Mouse (Mus musculus): ENCODE measurements around the gene Fubp1.
A peak's percentile ranks its signal among the peaks of the same experiment; 100 is the strongest.

Gene Fubp1

DNA sequence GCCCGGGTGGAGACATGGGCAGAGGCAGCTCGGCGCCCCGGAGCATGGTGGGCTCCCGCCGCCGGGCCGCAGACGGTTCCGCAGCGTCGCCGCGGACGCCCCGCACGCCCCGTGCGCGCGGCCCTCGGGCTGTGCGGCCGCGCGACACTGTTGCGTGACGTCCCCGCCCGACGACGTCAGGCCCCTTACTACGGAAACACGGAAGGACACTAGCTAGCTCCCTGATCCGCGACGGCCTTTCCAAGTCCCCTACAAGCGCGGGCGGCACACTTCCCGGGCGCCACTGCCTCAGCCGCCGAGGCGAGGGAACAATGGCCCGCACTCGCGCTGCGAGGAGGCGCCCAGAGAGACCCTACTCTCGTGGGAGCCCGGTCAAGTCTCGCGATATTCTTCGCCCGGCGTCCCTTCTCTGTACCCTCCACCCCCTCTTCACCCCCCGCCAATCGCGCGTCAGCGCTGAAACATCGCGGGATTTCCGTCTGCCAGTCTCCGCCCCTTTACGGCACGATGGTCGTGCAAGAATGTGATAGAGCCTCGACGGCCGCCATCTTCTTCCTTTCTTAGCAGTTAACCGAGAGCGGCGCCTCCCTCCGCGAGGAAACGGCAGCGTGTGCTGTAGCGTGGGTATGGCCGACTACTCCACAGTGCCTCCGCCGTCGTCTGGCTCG, at the start of gene Fubp1, which contains the start of gene Dnajb4:
Gene Fubp1, plus strand, starts transcription at position 456 of the 668 bp plus-strand sequence.
Gene Dnajb4, minus strand, starts transcription at position 336 of the 668 bp plus-strand sequence.
- peak; percentile 97 for DNase-seq (ENCODE audit: low read depth)

GRCm38 (mm10) chr3:152160607-152161006, 49.6 kb upstream of the Fubp1 start:
- no peak for DNase-seq (ENCODE audit: low read depth)

GRCm38 (mm10) chr3:152163320-152163719, 46.9 kb upstream of the Fubp1 start:
- DNase-seq (ENCODE audit: low read depth), result no peak

GRCm38 (mm10) chr3:152165014-152165350, 45.2 kb upstream of the Fubp1 start:
- no peak for DNase-seq (ENCODE audit: low read depth)

DNA sequence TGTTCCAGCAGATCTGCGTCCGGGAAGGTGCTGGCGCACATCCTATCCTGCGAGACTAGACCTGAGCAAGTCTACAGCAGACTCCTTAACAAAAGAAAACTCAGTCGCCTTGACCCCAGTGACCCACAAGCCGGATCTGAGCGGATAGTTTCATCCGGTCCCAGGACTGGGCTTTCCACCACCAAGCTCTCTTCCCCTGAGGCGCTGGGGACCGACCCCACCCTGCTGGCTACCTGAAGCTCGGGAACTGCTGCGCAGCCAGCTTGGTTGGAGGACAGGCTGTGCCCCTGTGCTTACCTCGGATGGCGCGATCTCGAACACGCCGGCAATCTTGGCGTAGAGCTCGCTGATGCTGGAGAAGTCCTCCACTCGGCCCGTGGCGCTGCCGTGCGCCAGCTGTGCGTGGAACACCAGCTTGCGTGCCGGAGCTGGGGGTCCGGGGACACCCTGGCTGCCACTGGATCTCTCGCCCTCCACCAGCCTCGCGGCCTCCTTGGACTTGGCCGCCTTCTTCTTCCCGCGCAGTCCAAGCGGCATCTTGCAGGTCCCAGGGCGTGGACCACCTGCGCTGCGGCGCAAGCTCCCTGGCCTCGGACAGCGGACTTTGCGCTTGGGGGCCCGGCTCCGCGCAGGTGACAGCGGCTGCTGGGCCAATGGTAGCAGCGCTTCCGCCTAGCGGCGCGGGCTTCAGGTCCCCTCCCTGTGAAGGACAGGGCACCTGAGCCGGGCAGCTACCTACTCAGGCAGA, 44.7 kb upstream of the Fubp1 start:
- DNase-seq (ENCODE audit: low read depth), result no peak

GRCm38 (mm10) chr3:152166099-152166423, 44.2 kb upstream of the Fubp1 start, which contains the start of gene Gipc2:
Gene Gipc2 (minus strand): TSS chr3:152166230.
- no peak for DNase-seq (ENCODE audit: low read depth)

DNA sequence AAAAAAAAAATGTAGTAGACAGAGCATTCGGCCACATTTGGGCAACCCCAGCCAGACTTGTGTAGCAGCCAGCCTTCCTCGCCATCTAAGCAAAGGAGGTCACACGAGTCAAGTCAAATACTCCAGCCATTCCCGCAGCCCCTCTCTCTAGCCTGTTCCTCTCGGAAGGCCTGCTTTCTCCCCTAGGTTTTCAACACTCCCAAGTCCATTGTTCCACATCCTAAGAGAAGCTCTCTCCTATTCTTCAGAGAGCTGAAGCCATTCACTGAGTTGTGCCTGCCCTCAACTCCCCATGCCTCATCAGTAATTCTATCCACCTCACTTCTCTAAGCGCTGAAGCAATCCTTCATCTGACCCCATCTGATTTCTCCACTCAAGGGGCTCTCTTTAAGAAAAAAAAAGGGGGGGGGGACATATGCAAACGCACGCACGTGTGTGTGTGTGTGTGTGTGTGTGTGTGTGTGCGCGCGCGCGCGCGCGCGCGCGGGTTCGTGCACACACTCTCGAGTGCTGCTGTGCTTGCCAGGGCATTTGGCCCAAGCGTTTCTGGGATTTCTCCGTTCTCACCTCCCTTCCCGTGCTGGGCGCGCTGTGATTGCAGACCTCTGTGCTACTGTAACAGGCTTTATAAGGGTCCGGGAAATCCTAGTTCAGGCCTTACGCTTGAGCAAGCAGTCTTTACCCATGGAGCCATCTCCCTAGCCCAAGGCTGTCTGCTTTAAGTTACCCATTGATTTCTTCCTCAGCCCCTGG, 43.3 kb upstream of the Fubp1 start:
- no peak for DNase-seq (ENCODE audit: low read depth)

DNA sequence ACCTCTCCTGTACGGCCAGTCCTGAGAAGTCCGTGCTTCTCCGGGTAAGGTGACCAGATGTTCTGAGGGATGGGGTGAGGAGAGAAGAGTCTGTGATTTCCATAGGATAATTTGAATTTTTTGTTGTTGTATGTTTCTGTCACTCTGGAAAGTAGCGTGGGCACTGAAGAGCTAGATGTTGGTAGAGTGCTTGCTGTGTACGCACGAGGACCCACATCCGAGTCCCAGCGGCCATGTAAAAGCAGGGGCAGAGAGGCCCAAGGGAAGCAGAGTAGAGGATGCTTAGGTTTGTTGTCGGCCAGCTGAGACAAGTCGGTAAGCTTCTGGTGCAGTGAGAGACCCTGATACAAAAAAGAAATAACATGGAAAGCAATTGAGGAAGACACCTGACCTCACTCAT, 42.2 kb upstream of the Fubp1 start:
- DNase-seq (ENCODE audit: low read depth), result no peak

GRCm38 (mm10) chr3:152170407-152170806, 39.8 kb upstream of the Fubp1 start:
- no peak for DNase-seq (ENCODE audit: low read depth)

DNA sequence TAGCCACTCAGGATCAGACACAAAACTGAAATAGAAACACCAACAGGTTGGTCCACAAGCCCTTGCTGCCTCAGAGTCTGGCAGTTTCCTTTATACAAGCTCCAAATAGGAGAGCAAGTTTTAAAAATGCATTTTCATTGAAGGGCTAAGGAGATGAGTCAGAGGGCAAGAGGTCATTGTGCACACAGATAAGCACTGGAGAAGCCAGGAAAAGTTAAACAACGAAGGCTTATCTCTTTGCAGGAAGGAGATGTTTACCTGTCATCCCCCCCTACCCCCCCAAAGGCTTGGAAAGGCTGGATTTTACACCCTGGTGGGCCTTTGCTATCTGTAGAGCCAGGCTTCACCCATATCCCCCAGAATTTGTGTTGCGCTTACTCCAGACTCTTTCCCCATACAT, 39.0 kb upstream of the Fubp1 start:
- no peak for DNase-seq (ENCODE audit: low read depth)

DNA sequence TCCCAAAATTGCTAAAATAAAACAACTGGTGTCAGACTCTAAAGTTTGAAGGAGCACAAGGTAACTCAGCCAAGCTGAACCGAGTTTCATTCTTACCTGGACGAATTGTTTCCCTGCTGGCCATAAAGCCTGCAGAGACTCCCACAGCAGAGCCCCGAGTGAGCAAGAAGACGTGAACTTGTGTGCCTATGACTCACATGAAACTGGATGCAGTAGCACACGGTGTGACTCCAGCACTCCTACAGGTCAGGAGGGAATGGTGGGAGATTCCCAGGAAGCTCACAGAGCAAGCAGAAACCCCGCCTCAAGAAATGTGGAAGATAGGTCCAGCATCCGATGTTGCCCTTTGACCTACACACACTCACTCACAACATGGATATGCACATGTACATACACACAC, 38.4 kb upstream of the Fubp1 start:
- no peak for DNase-seq (ENCODE audit: low read depth)

GRCm38 (mm10) chr3:152172322-152172935, 37.8 kb upstream of the Fubp1 start:
- no peak for DNase-seq (ENCODE audit: low read depth)

DNA sequence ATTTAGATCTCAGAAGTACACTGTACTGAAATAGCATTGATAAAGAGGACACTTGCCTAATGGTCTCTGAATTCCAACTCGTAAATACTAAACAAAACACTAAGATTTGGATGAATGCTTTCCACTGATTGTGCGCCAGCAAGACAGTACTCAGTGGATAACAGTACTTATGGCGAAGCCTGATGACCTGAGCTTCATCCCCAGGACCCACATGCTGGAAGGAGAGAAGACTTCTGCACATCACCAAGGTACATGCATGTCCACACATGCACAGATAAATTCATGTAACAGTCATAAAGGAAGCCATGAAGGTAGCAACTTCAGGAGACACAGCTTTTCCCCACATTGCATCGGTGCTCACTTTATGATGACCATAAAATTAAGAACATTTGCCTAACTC, 31.4 kb upstream of the Fubp1 start:
- DNase-seq (ENCODE audit: low read depth), result no peak

GRCm38 (mm10) chr3:152179285-152179684, 30.9 kb upstream of the Fubp1 start:
- DNase-seq (ENCODE audit: low read depth), result no peak

DNA sequence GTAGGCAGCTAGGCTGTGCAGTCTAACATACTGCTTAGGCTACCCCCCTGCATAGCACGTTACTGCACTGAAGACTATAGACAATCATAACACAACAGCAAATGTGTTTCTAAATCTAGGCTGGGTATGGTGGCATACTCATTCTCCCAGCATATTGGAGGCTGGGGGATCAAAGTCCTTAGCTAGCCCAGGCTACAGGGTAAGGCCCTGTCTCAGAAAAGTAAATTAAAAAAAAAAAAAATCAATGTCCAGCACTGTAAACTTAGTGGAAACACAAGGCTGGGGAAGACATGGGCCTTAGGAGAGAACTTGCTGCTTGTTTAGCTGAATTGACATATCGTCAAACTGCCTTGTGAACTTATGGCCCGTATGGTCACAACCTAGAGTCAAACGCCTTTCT, 29.6 kb upstream of the Fubp1 start:
- DNase-seq (ENCODE audit: low read depth), result no peak

GRCm38 (mm10) chr3:152183522-152183921, 26.7 kb upstream of the Fubp1 start:
- DNase-seq (ENCODE audit: low read depth), result no peak

DNA sequence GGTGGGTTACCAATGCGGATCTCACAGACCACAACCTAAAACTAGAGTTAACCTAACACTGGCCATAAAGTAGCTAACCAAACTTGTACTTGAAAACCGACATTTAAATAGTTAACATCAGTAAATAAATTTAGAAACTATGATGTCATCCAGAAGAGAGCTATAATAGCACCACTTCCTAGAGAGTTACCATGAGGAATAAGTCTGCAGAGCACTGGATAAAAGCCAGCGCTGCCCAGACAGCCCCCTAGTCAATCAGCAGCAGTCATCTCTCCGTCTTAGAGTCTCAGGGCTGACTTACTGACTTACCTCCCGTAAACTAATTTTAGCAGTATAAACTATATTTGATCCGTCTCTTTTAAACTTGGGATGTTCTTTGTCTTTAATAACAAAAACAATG, 24.1 kb upstream of the Fubp1 start:
- DNase-seq (ENCODE audit: low read depth), result no peak

DNA sequence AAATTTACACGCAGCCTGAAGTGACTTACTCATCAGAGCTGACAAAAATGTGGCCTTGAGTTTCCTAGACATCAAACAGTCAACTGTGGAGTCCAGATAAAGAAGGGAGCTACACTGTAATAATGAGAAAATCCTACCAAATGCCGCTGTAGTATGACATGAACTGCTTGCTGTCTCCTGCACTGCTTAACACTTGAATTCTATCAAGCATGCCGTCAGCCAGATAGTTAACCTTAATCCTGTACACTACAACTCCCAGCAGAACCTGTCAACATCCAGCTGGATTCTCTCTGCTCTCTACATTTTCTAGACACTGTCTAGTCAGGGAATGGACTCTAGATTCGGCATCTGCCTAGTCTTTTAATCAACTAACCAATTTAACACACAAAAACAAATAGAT, 20.9 kb upstream of the Fubp1 start:
- DNase-seq (ENCODE audit: low read depth), result no peak

- no peak for DNase-seq (ENCODE audit: low read depth)
Observed at GRCm38 (mm10) chr3:152190679-152191477, 19.3 kb upstream of the Fubp1 start.

GRCm38 (mm10) chr3:152191791-152192237, 18.4 kb upstream of the Fubp1 start:
- peak; percentile 76 for DNase-seq (ENCODE audit: low read depth)

GRCm38 (mm10) chr3:152192238-152192931, 17.8 kb upstream of the Fubp1 start:
- no peak for DNase-seq (ENCODE audit: low read depth)
